ENCODE assay signal across 14 mouse cellular contexts in genomic region chr3:37789143-37789697, GRCm38 (mm10).
A peak's percentile ranks its signal among the peaks of the same experiment; 100 is the strongest.
DNase-seq lines count a peak whose midpoint lies in the region; ATAC-seq lines count a peak whose summit lies in the region.
"Had no signal": no experiment of that assay in that cellular context is flagged by ENCODE, and none has a peak within 500 bp of the region (broad histone marks: within the 10 kb centered on the region; RNA-seq: fewer than 3 reads in every experiment).

No protein-coding gene starts in this region.

- H3K4me3 ChIP-seq in embryonic facial prominence, embryonic 10.5 days, result no peak overlapping the region
- H3K4me3 ChIP-seq in intestine, embryonic 15.5 days (replicated peaks), result no peak overlapping the region
- no peak overlapping the region for H3K4me3 ChIP-seq in limb, embryonic 15.5 days
- H3K4me3 ChIP-seq in kidney, embryonic 14.5 days (ENCODE audit: low read length), result no peak overlapping the region
- H3K4me3 ChIP-seq: liver, embryonic 12.5 days had no signal

- WGBS in embryonic facial prominence, embryonic 10.5 days, result 72% methylated on average over 11 of the region's 11 CpGs
- WGBS in intestine, embryonic 15.5 days, result 49% methylated on average over 11 of the region's 11 CpGs
- whole genome bisulfite sequencing in limb, embryonic 15.5 days, result 37% methylated on average over 11 of the region's 11 CpGs
- WGBS in kidney, embryonic 14.5 days, result 75% methylated on average over 11 of the region's 11 CpGs

- H3K27me3 ChIP-seq in embryonic facial prominence, embryonic 10.5 days (replicated peaks; ENCODE audit: low read depth, poor library complexity, severe bottlenecking), result peaks cover 7% of the 10 kb centered on the region; the same call in 1 of the 2 replicates
- no peaks in the 10 kb centered on the region for H3K27me3 ChIP-seq in intestine, embryonic 15.5 days (replicated peaks)
- no peaks in the 10 kb centered on the region for H3K27me3 ChIP-seq in limb, embryonic 15.5 days
- no peaks in the 10 kb centered on the region for H3K27me3 ChIP-seq in kidney, embryonic 14.5 days (ENCODE audit: control insufficient read depth, insufficient read depth, low read length)

- H3K36me3 ChIP-seq in embryonic facial prominence, embryonic 10.5 days (replicated peaks), result no peaks in the 10 kb centered on the region
- H3K36me3 ChIP-seq in intestine, embryonic 15.5 days, result no peaks in the 10 kb centered on the region
- H3K36me3 ChIP-seq in limb, embryonic 15.5 days, result no peaks in the 10 kb centered on the region
- no peaks in the 10 kb centered on the region for H3K36me3 ChIP-seq in kidney, embryonic 14.5 days (ENCODE audit: control insufficient read depth, insufficient read depth, low read length)
- H3K36me3 ChIP-seq: liver, embryonic 12.5 days had no signal

- no peaks in the 10 kb centered on the region for H3K9me3 ChIP-seq in embryonic facial prominence, embryonic 10.5 days
- H3K9me3 ChIP-seq in intestine, embryonic 15.5 days, result no peaks in the 10 kb centered on the region
- H3K9me3 ChIP-seq in limb, embryonic 15.5 days, result no peaks in the 10 kb centered on the region
- H3K9me3 ChIP-seq in kidney, embryonic 14.5 days (ENCODE audit: control insufficient read depth, low read length), result no peaks in the 10 kb centered on the region
- H3K9me3 ChIP-seq: liver, embryonic 12.5 days had no signal

- H3K4me1 ChIP-seq in embryonic facial prominence, embryonic 10.5 days, result peaks cover 28% of the 10 kb centered on the region
- peaks cover 18% of the 10 kb centered on the region for H3K4me1 ChIP-seq in intestine, embryonic 15.5 days (replicated peaks)
- peaks cover 38% of the 10 kb centered on the region for H3K4me1 ChIP-seq in limb, embryonic 15.5 days
- no peaks in the 10 kb centered on the region for H3K4me1 ChIP-seq in kidney, embryonic 14.5 days (ENCODE audit: control insufficient read depth, insufficient read depth, low read length)
- H3K4me1 ChIP-seq: liver, embryonic 12.5 days had no signal

- no peak overlapping the region for H3K9ac ChIP-seq in intestine, embryonic 15.5 days
- H3K9ac ChIP-seq in limb, embryonic 15.5 days, result no peak overlapping the region
- H3K9ac ChIP-seq in kidney, embryonic 14.5 days (ENCODE audit: low read depth, low read length), result no peak overlapping the region
- H3K9ac ChIP-seq: liver, embryonic 12.5 days had no signal

- intact Hi-C loops in gastrocnemius, postnatal 14 days (cut with DNase I; ENCODE audit: low total_unique reads), result no loop called here

- peak; percentile 80 for ATAC-seq in intestine, embryonic 15.5 days
- no peak; the same call in 1 of the 2 replicates for ATAC-seq in limb, embryonic 15.5 days (ENCODE audit: insufficient number of reproducible peaks, low FRiP score, low TSS enrichment, low read depth)
- ATAC-seq in kidney, embryonic 14.5 days (ENCODE audit: low FRiP score, low TSS enrichment), result no peak
- ATAC-seq: liver, embryonic 12.5 days; midbrain, embryonic 16.5 days had no signal

- peak overlapping the region; percentile 19; the same call in 1 of the 2 replicates for H3K4me2 ChIP-seq in intestine, embryonic 15.5 days (replicated peaks)
- H3K4me2 ChIP-seq in limb, embryonic 15.5 days, result no peak overlapping the region
- no peak overlapping the region for H3K4me2 ChIP-seq in kidney, embryonic 14.5 days (replicated peaks; ENCODE audit: low read depth, low read length)
- H3K4me2 ChIP-seq: liver, embryonic 12.5 days had no signal

- DNase-seq in gastrocnemius, adult 18-20 months (ENCODE audit: low spot score), result peak; percentile 10
- DNase-seq in gastrocnemius, postnatal 14 days, result no peak
- peak; percentile 24 for DNase-seq in embryonic facial prominence, embryonic 10.5 days (ENCODE audit: low spot score)
- no peak for DNase-seq in cerebellum, postnatal 25 days
- DNase-seq in thymus, postnatal 36 days, result no peak
- DNase-seq: cerebellum, postnatal 14 days; kidney, postnatal 10 days; lung, postnatal 10 days; thymus, postnatal 14 days had no signal

- no peak overlapping the region for H3K27ac ChIP-seq in embryonic facial prominence, embryonic 10.5 days (replicated peaks)
- no peak overlapping the region for H3K27ac ChIP-seq in intestine, embryonic 15.5 days
- H3K27ac ChIP-seq in limb, embryonic 15.5 days, result peak overlapping the region; percentile 84
- H3K27ac ChIP-seq in kidney, embryonic 14.5 days (ENCODE audit: low read depth, low read length), result no peak overlapping the region
- H3K27ac ChIP-seq: liver, embryonic 12.5 days had no signal

Comparison
In these comparisons a context has a peak if more than half of its experiments do, and no peak if none do; other contexts are left out.
1. DNase-seq: peak in gastrocnemius, adult 18-20 months (single experiment) and embryonic facial prominence, embryonic 10.5 days (single experiment); none in gastrocnemius, postnatal 14 days (single experiment), cerebellum, postnatal 25 days (0 of 2) and thymus, postnatal 36 days (0 of 2).